Mouse (Mus musculus) testis, adult 2 months (tissue): Measurements from ENCODE around the gene Spata18. TPM values are rescaled to one million over a fixed set of nuclear protein-coding genes. Genes with fewer than 3 reads are reported as not detected.
A peak's percentile ranks its signal among the peaks of the same experiment; 100 is the strongest.

Source experiments
- H3K27ac ChIP-seq: fragments of 200-500 bp; 2 replicates; pipeline ENCODE4 v1.5.1; 2012; ENCODE audit warnings: low read depth, low read length; ENCODE audit not compliant: control insufficient read depth, insufficient read depth
- H3K27me3 ChIP-seq: fragments of 200-500 bp; 2 replicates; pipeline ENCODE4 v1.6.1; 2012; ENCODE audit warnings: mild to moderate bottlenecking, low read length, moderate library complexity; ENCODE audit not compliant: control insufficient read depth, insufficient read depth
- H3K36me3 ChIP-seq: fragments of 200-500 bp; 2 replicates; pipeline ENCODE4 v1.6.1; 2012; ENCODE audit warnings: mild to moderate bottlenecking, low read length; ENCODE audit not compliant: control insufficient read depth, insufficient read depth
- H3K4me1 ChIP-seq: fragments of 200-500 bp; 2 replicates; pipeline ENCODE4 v1.6.1; 2012; ENCODE audit warnings: low read length; ENCODE audit not compliant: control insufficient read depth, insufficient read depth
- H3K4me3 ChIP-seq: fragments of 200-500 bp; 2 replicates; pipeline ENCODE4 v1.5.1; 2012; ENCODE audit warnings: low read depth, mild to moderate bottlenecking, low read length, moderate library complexity, mixed read lengths; ENCODE audit not compliant: control insufficient read depth
- CTCF ChIP-seq: fragments of 200-500 bp; IDR thresholded peaks from 2 replicates; pipeline ENCODE4 v1.5.1; 2012; ENCODE audit warnings: low read depth, mild to moderate bottlenecking, inconsistent platforms, low read length, moderate library complexity; ENCODE audit not compliant: control insufficient read depth, insufficient read depth, insufficient replicate concordance
- POLR2A ChIP-seq: fragments of 200-500 bp; IDR thresholded peaks from 2 replicates; pipeline ENCODE4 v1.6.1; 2012; ENCODE audit warnings: low read depth, mild to moderate bottlenecking, inconsistent platforms, low read length, moderate library complexity; ENCODE audit not compliant: control insufficient read depth
- polyA plus RNA-seq: library from polyadenylated mRNA; depleted of rRNA; stranded (reverse); fragments of >200 nt; gene quantifications from 2 replicates; pipeline ENCODE4 v1.2.3, GENCODE M21; 2012; rRNA removed

Gene Spata18
- polyA plus RNA-seq: 538 and 551 TPM in 2 replicates

DNA sequence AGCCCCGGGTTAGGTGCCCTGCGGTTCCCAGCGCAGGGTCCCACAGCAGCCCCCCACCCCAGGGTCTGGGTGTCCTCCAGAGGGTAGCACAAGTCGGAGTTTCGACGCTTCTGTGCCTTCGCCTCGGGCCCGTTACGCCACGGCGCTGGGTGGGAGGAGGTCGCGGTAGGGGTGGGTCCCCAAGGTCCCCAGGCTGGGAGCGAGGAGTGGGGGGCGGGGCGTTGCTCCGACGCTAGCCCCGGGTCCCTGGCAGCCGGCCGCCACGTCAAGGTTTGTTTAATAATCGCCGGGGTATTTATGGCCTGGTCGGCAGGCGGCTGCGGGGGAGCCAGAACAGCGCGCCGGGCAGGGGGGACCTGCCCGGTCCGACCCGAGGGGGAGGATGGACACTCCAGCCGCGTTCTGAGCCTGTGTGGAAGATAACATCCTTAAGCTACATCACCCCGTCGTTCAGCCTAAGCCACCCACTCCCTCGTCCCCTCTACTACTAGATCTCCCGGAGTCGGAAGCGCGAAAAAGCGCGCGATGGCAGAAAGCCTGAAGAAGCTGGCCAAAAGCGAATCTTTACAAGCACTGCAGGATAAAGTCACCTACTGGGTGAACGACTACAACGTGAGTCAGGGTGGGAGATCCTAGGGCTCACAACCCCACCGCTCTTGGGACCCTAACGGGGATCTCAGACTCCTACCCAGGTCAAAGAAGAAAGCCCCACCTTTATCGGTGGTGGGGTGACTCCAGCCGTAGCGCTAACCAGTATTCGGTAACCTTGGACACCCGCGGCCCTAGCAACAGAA is at the start of gene Spata18:
Gene Spata18 (plus strand): TSS at position 319 of the 794 bp plus-strand sequence.
- Histone ChIP-seq H3K4me3 (peak within 1 kb of the TSS; percentile 94), H3K27me3 (no peaks in the 10 kb centered on the region), H3K27ac (peak within 1 kb of the TSS; percentile 82), H3K36me3 (no peaks in the 10 kb centered on the region), H3K4me1 (no peaks in the 10 kb centered on the region; the same call in none of the 2 replicates)
- no peak for TF ChIP-seq CTCF
- TF ChIP-seq POLR2A: peak; percentile 42

DNA sequence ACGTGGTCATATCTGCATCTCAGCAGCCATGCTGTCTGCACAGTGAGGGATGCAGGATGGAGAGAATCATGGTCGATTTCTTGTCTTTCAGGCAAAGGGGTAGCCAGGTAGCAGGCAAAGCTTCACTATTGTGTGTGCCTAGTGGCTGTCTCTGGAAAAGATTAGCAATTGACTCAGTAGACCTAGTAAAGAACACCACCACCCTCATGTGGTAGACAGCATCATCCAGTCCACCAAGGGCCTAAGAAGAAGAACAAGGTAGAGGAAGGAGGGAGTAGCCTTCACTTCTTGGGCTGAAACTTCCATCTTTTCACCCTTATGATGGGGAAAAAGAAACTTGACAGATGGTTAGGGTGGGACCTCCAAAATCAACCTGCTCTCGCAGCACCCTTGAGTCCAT is 48.3 kb upstream of the Spata18 start:
- H3K36me3 ChIP-seq: no peaks in the 10 kb centered on the region
- no peak overlapping the region for H3K27ac ChIP-seq
- no peak overlapping the region for H3K4me3 ChIP-seq
- TF ChIP-seq POLR2A (no peak), CTCF (no peak)
- H3K27me3 ChIP-seq: no peaks in the 10 kb centered on the region
- H3K4me1 ChIP-seq: no peaks in the 10 kb centered on the region

DNA sequence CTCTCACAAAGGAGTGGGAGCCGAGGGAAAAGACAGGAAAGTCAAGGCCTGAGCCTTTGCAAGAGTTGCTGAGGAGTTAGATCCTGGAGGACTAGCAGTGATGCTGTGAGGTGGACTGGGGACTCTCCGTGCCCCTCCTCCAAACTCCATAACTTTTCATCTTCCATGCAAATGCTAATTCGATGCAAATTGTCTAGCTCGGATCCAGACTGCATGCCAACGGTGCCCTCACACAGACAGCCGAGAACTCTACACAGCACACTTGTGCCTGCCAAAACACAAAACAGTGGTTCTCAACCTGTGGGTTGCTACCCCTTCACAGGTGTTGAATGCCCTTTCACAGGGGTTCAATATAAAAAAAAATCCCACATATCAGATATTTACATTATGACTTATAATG is 46.6 kb upstream of the Spata18 start:
- Histone ChIP-seq H3K36me3 (no peaks in the 10 kb centered on the region), H3K4me3 (no peak overlapping the region), H3K4me1 (no peaks in the 10 kb centered on the region), H3K27ac (no peak overlapping the region), H3K27me3 (no peaks in the 10 kb centered on the region)
- no peak for TF ChIP-seq POLR2A
- no peak for TF ChIP-seq CTCF

DNA sequence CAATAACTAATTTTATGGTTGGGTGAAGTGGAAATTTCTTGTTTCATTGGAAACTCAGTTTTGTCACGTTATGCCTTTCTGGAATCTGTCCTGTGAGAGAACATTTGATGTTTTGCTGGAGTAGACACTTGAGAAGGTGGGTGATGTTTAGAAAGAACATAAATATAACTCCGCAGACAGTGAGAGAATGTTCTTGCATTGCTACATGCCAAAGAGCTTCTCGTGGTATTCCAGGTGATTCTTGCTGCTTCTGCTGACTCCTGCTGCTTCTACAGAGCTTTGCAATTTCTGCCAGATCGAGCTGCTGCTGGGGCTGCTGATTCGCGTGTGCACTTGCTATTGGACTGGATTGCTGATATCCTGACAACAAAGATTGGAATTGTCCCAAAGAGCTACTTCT is 46.2 kb upstream of the Spata18 start:
- Histone ChIP-seq H3K4me3 (no peak overlapping the region), H3K4me1 (no peaks in the 10 kb centered on the region), H3K36me3 (no peaks in the 10 kb centered on the region), H3K27ac (no peak overlapping the region), H3K27me3 (no peaks in the 10 kb centered on the region)
- TF ChIP-seq CTCF (no peak), POLR2A (no peak)

DNA sequence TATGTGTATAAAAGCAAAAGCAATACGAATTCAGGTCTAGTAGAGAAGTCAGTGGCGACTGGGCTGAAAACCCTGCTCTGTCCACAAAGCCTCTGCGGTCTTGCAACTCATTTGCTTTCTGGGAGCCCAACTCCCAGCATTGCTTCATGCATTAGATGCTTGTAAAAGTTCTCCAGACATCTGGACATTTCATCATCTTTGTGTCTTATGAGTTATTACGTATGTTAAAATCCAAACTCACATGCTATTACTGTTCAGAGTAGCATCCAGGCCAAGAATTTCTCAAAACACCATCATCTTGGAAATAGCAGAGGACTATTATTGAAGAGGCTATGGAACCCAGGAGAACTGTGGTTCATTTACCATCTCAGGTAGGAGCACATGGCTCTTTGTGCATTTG is 40.1 kb upstream of the Spata18 start:
- TF ChIP-seq CTCF (no peak), POLR2A (no peak)
- Histone ChIP-seq H3K27ac (no peak overlapping the region), H3K4me3 (no peak overlapping the region), H3K36me3 (no peaks in the 10 kb centered on the region), H3K4me1 (no peaks in the 10 kb centered on the region), H3K27me3 (no peaks in the 10 kb centered on the region)

DNA sequence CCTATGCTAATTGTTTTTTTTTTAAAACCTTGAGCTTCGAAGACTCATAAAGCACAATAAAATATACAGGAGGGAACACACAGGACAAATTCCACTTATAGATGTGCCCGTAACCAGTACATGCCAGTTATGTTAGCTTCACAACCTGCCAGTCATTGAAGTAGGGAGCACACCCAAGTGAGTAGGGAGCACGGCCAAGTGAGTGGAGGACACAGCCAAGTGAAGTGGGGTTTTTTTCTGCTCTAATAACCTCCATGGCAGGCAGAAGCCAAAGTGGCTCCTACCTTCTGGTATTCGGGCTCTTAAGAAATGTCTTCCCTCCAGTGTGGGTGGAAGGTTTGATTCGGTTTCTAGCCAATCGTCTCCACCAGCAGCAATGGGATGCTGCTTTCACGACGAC is 37.9 kb upstream of the Spata18 start:
- Histone ChIP-seq H3K4me3 (no peak overlapping the region), H3K27me3 (no peaks in the 10 kb centered on the region), H3K4me1 (no peaks in the 10 kb centered on the region), H3K27ac (no peak overlapping the region), H3K36me3 (no peaks in the 10 kb centered on the region)
- no peak for TF ChIP-seq POLR2A
- TF ChIP-seq CTCF: no peak

DNA sequence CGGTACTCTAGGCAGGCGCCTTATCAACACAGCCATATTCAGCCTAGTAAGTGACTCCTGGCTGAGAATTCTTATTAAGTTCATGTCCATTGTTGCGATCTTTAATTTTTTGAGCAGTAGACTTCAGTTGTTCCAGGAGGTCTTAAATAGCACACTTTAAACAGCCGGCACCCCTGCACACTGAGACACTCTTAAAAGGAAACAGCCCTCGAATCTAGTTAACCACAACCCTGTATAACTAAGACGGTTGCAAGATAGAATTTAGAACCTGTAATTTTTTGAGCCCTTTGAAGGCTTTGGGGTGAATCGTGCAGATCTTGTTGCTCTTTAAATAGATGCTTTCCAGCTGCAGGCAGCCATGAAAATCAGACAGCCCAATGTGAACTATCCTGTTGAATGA is 36.0 kb upstream of the Spata18 start:
- Histone ChIP-seq H3K27ac (no peak overlapping the region), H3K4me3 (no peak overlapping the region), H3K36me3 (no peaks in the 10 kb centered on the region), H3K27me3 (no peaks in the 10 kb centered on the region), H3K4me1 (no peaks in the 10 kb centered on the region)
- no peak for TF ChIP-seq CTCF
- TF ChIP-seq POLR2A: no peak

DNA sequence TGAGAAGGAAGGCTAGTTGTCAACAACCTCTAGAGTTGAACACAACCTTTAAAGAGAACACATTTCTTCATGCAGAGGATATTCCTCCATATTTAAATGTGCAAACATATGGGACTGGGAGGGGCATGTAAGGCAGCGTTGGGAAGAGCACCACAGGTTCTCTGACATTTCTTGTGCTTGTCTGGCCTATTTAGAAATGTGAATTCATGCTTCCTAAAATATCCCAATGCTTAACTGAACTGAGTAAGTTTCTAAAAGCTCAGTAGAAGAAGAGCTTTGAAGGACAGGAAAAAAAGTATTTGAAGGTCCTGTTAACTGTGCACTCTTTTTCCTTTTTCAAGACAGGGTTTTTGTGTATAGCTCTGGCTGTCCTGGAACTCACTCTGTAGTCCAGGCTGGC is 32.2 kb upstream of the Spata18 start:
- no peaks in the 10 kb centered on the region for H3K27me3 ChIP-seq
- no peaks in the 10 kb centered on the region for H3K36me3 ChIP-seq
- no peak overlapping the region for H3K27ac ChIP-seq
- no peak for TF ChIP-seq CTCF
- TF ChIP-seq POLR2A: no peak
- H3K4me3 ChIP-seq: no peak overlapping the region
- H3K4me1 ChIP-seq: no peaks in the 10 kb centered on the region
